Mouse (Mus musculus): ENCODE data around the gene Sgsh. TPM values are rescaled to one million over a fixed set of nuclear protein-coding genes. Genes with fewer than 3 reads are reported as not detected.

The Sgsh gene
- 7.5 and 15.5 TPM in 2 replicates for polyA plus RNA-seq (2015; fragmentation: Nextera tagmentation; extraction: Ambion mirVana)

DNA sequence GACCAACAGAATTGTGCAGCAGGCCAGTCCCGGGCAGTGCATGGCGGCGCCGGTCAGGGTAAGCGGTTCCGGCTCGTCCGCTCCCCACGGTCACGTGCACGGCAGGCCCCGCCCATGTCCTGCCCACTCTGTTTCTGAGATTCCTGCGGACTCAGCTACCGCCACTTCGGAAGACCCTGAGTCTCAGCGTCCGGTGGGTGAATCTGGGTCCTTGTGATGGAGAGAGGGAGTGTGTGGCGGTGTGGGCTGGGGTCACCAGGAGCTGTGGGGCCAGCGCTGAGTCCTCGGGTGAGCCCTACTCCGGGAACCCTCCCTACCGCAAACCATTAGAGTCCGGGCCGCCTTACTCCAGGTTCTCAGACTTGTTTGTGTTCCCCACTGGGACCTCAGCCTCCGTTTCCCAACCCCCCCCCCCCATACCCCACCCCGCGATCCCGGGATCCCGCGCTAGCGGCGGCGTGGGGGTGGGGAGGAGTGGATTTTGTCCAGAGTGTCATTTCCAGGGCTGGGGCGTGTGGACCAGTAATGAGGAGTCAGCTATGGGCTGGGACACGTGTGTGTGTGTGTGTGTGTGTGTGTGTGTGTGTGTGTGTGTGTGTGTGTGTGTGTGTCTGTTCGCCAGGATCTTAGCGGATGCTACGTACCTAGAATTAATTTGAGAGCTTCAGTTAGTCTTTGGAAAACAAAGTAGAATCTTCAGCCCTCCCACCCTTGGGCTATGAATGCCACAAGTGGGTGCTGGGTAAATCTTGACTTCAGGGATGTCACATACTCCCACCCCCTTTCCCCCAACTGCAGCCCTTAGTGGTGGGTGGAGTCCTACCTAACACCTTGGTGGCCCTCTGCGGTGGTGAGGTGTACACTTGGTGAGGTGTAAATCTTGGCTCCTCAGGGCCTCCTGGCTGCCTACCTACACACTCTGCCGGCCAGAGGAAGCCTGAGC lies at the start of gene Sgsh, which contains the start of gene Slc26a11:
Sgsh (minus strand) TSS at position 94 of the 943 bp plus-strand sequence.
Slc26a11 (plus strand) TSS at position 115 of the 943 bp plus-strand sequence.

DNA sequence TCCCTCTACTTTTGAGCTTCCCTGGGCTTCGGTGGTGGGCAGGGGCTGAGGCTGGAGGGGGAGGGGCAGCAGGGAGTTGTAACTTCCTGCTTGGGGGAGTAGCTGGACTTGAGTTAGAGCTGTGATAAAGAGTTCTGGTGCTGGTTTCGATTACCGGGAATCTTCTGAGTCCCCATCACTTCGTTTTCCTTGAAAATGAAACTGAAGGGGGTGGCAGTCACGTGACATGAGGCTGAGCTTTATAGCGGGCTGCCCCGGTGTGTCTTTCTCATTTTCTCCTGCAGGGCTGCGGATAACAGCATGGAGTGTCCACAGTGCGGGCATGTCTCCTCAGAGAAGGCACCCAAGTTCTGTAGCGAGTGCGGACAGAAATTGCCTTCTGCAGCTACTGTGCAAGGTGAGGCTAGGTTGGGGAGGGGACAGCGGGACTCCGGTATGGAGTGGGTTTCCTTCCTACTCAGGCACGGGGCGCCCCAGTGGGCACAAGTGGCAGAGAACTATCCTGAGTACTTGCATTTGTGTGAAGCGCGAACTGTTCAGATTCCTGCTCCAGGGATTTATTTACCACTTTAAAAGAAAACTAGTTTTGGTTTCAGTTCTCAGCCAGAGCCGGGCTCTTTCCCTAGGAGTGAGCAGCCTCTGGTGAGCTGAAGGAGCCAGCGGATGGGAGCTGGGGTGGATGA lies 37.6 kb upstream of the Sgsh start, which contains the start of gene Rnf213:
Rnf213 (plus strand) TSS at position 301 of the 683 bp plus-strand sequence.

DNA sequence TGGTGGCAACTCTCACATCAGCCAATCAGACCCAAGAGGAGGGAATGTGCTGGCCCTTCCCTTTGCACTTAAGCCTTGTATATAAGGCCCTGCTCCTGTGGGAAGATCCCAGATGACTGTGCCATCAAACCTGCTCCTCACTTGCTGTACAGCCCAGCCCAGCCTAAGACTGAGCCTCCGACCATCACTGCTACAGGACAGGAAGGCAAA lies 47.8 kb downstream of the Sgsh start, which contains the start of gene Card14:
Card14 (plus strand) TSS at position 111 of the 210 bp plus-strand sequence.

GRCm38 (mm10) chr11:119299391-119300245 lies 55.7 kb downstream of the Sgsh start, which contains the start of gene Eif4a3:
Eif4a3 (minus strand) TSS chr11:119300089.

Small RNAs within 50 kb of the gene (microRNA-seq; reads per million reads assigned to microRNA genes)
- gene Mir1932 (ENCODE audit: borderline replicate concordance, insufficient number of aligned reads), result not detected

Other genes with a start within 250 kb of the Sgsh start
- 5.0 and 8.2 TPM in 2 replicates for gene Tbc1d16, start 127.0 kb downstream of the Sgsh start, polyA plus RNA-seq (2015; fragmentation: Nextera tagmentation; extraction: Ambion mirVana)
- 4.2 and 7.8 TPM in 2 replicates for gene Ccdc40, start 127.0 kb downstream of the Sgsh start, polyA plus RNA-seq (2015; fragmentation: Nextera tagmentation; extraction: Ambion mirVana)
- gene Gaa, start 87.6 kb downstream of the Sgsh start, polyA plus RNA-seq (2015; fragmentation: Nextera tagmentation; extraction: Ambion mirVana), result 62.2 and 83.3 TPM in 2 replicates
- 143 and 203 TPM in 2 replicates for gene Eif4a3, start 55.4 kb downstream of the Sgsh start, polyA plus RNA-seq (2015; fragmentation: Nextera tagmentation; extraction: Ambion mirVana)
- 0.25 and 0.46 TPM in 2 replicates for gene Card14, start 47.8 kb downstream of the Sgsh start, polyA plus RNA-seq (2015; fragmentation: Nextera tagmentation; extraction: Ambion mirVana)
- gene Slc26a11, start within 50 bp of the Sgsh start, polyA plus RNA-seq (2015; fragmentation: Nextera tagmentation; extraction: Ambion mirVana), result 6.7 and 10.2 TPM in 2 replicates
- 4.8 and 8.0 TPM in 2 replicates for gene Rnf213, start 37.6 kb upstream of the Sgsh start, polyA plus RNA-seq (2015; fragmentation: Nextera tagmentation; extraction: Ambion mirVana)
- 11.6 and 15.9 TPM in 2 replicates for gene Endov, start 135.8 kb upstream of the Sgsh start, polyA plus RNA-seq (2015; fragmentation: Nextera tagmentation; extraction: Ambion mirVana)
- 1.2 and 3.7 TPM in 2 replicates for gene Nptx1, start 192.2 kb upstream of the Sgsh start, polyA plus RNA-seq (2015; fragmentation: Nextera tagmentation; extraction: Ambion mirVana)
- 7.4 and 9.6 TPM in 2 replicates for gene Rptor, start 247.4 kb upstream of the Sgsh start, polyA plus RNA-seq (2015; fragmentation: Nextera tagmentation; extraction: Ambion mirVana)

Measured in adrenal gland, postnatal 0 days (tissue).